Mouse (Mus musculus): ENCODE results near the gene Gm8237. TPM values are rescaled to one million over a fixed set of nuclear protein-coding genes. Genes with fewer than 3 reads are reported as not detected.
"Not testable (repeated sequence)": the region's sequence is repeated elsewhere in the genome, so short reads cannot be mapped to it uniquely, and the experiment has no call there.

Gene Gm8237
- not detected for polyA plus RNA-seq (2021)

DNA sequence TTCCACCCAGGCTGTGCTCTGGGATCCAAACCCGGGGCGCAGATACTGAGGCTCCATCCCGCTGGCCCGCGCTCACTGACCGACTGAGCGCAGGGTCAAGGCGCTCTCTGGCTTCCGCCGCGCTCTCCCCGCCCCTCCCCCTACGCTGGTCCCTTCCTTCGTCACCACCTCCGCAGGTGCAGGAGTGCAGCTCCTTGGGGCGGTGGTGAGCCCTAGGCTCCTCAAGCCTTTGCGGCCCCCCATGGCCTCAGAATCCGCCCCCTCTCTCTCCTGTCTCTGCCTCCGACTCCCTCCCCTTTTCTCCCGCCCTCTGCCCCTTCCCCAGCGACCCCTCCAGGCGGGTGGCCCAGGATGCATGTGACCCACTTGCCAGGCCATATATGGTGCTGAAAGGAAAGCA is at the start of gene Gm8237:
Gene Gm8237 (minus strand): TSS at position 142 of the 400 bp plus-strand sequence.
- H3K27me3 ChIP-seq; ATAC-seq; POLR2A ChIA-PET; DNase-seq (ENCODE audit: low read depth, low spot score); CTCF ChIA-PET; in situ Hi-C loops (cut with MboI; ENCODE audit: low pct_unique_long_range_greater_than_20kb): not testable (repeated sequence)

DNA sequence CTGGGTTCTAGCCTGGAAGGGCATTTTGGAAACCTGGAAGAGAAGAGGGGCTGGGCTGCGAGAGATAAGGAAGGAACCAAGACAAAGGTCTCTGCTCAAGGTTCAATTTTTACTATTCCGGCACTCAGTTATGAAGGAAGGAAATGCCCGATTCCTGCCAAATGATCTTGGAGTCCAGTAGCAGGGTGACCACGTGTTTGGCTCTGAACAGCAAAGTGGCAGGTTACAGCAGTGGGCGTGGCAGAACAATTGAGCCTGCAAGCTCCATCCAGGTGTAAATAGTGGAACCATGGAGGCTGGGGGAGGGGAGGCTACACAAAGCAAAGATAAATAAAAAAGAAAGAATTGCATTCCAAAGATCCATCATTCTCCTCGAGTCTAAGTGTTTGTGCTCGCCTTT is 43.1 kb upstream of the Gm8237 start:
- CTCF ChIA-PET; POLR2A ChIA-PET; in situ Hi-C loops (cut with MboI; ENCODE audit: low pct_unique_long_range_greater_than_20kb); ATAC-seq; DNase-seq (ENCODE audit: low read depth, low spot score); H3K27me3 ChIP-seq: not testable (repeated sequence)

DNA sequence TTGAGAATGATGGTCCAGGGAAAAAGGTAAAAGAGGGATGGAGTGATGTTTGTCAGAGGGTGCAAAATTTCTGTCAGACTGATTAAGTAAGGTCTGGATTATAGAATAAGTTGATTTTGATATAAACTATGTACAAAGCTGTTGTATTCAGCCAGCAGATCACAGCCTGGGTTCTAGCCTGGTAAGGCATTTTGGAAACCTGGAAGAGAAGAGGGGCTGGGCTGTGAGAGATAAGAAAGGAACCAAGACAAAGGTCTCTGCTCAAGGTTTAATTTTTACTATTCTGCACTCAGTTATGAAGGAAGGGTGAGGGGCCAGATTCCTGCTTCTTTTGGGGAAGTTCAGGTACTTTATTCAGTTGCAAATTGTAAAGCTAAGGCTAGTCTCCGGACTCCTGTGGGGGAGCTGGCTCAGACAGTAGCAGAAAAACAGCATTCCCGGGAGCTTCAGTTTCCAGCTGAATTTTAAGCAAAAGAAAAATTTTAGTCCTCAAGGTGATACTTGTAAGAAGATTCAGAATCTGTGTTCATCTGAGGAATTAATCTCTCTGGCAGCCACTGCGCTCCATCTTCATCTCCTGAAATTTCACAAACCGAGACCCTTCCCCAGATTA is 38.3 kb upstream of the Gm8237 start:
- POLR2A ChIA-PET; DNase-seq (ENCODE audit: low read depth, low spot score); H3K27me3 ChIP-seq; CTCF ChIA-PET; in situ Hi-C loops (cut with MboI; ENCODE audit: low pct_unique_long_range_greater_than_20kb); ATAC-seq: not testable (repeated sequence)

DNA sequence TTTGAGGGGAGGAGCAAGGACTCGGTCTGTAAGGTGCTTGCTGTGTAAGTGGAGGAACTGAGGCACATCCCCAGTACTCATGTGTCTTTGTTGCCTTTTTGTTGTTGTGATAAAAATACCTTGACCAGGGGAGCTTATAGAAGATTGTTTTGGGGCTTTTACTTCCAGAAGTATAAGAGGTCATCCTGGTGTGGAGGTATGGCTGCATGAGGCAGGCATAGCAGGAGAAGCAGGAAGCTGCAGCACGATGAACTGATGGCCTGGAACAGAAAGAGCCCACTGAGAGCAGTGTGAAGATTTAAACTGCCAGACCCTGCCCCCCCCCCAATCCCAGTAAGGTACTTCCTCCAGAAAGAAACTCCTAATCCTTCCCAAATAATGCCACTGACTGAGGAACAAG is 33.5 kb upstream of the Gm8237 start:
- POLR2A ChIA-PET; in situ Hi-C loops (cut with MboI; ENCODE audit: low pct_unique_long_range_greater_than_20kb); DNase-seq (ENCODE audit: low read depth, low spot score): not testable (repeated sequence)

DNA sequence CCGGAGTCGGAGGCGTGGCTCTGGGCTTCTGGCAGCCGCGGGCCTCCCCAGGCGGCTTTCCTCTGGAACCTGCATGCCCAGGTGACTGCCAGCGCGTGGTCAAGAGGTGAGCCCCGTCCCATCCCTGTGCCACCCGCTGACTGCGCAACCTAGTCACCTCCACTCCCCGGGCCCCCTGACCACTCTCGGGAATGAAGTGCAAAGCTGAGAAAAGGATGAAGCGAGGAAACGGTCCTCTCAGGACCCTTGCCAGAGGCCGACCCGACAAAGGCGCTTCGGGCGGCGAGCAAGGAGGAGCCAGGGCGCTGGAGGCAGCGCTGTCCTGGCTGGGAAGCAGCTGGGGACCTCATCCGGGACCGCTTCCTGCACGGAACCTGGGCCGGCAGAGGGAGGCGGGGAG is 391 bp downstream of the Gm8237 start:
- POLR2A ChIA-PET; in situ Hi-C loops (cut with MboI; ENCODE audit: low pct_unique_long_range_greater_than_20kb); DNase-seq (ENCODE audit: low read depth, low spot score); H3K27me3 ChIP-seq; ATAC-seq; CTCF ChIA-PET: not testable (repeated sequence)

More for the DNA sequence above, 33.5 kb upstream of the Gm8237 start:
- ATAC-seq, H3K27me3 ChIP-seq, CTCF ChIA-PET: not testable (repeated sequence)

DNA sequence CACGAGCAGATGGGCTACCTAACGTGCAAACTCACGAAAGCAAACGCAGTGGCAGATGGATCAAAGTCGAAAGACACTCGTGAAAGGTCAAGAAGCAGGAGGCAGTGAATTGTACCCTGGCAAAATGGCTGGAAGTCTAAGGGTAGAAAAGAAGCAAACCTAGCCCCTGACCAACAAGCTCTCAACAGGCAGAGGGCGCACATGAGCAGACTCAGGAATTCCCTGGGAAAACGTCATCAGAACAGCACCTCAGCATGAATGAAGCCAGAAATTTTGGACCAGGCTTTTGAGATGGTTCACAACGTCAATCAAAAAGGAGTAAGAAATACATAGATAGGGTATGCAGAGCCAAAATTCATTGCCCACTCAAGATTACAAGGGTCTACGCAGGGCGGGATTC is 1.0 kb downstream of the Gm8237 start:
- in situ Hi-C loops (cut with MboI; ENCODE audit: low pct_unique_long_range_greater_than_20kb); POLR2A ChIA-PET; ATAC-seq; H3K27me3 ChIP-seq; DNase-seq (ENCODE audit: low read depth, low spot score); CTCF ChIA-PET: not testable (repeated sequence)
- TF ChIP-seq CTCF (IDR thresholded peaks at IDR 0.05): peak; percentile 12

DNA sequence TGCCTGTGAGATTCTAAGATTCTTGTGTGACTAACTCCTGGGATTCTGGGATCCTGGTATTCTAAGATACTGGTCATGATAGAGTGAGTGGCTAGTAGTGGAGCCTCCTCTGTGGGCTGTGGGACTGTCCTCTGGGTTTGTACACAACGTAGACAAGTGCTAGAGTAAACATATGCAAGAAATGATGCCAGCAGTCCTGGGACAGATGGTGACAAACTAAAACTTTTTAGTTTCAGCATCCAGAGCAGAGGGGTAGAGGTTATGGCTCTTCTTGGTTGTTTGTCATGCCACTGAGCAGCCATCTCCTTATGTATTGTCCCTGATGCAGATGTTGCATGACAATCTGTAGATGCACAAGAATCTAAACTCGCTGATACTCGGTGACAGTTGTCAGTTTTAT is 24.3 kb downstream of the Gm8237 start:
- CTCF ChIA-PET; ATAC-seq; H3K27me3 ChIP-seq; DNase-seq (ENCODE audit: low read depth, low spot score); in situ Hi-C loops (cut with MboI; ENCODE audit: low pct_unique_long_range_greater_than_20kb); POLR2A ChIA-PET: not testable (repeated sequence)

DNA sequence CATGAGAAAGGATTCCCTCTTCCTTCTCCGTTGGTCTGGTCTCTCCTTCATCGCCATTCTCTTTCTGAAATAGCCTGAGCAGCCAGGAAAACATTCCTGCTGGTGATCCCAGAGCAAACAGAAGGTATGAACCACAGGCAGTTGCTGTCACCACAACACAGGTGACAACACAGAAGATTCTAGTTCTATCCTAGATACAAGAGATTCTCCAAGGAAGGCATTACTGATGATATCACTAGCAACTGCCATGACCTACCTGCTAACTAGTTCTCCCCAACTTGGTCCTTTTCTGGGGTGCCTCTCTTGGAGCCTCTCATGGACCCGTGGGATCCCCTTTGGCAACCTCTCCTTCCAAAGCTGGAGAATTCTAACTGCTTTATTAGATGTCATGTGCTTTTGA is 50.0 kb downstream of the Gm8237 start, which contains the start of gene Gm3424:
Gene Gm3424 (minus strand): TSS at position 101 of the 400 bp plus-strand sequence.
- DNase-seq (ENCODE audit: low read depth, low spot score); ATAC-seq; H3K27me3 ChIP-seq; CTCF ChIA-PET; in situ Hi-C loops (cut with MboI; ENCODE audit: low pct_unique_long_range_greater_than_20kb); POLR2A ChIA-PET: not testable (repeated sequence)

DNA sequence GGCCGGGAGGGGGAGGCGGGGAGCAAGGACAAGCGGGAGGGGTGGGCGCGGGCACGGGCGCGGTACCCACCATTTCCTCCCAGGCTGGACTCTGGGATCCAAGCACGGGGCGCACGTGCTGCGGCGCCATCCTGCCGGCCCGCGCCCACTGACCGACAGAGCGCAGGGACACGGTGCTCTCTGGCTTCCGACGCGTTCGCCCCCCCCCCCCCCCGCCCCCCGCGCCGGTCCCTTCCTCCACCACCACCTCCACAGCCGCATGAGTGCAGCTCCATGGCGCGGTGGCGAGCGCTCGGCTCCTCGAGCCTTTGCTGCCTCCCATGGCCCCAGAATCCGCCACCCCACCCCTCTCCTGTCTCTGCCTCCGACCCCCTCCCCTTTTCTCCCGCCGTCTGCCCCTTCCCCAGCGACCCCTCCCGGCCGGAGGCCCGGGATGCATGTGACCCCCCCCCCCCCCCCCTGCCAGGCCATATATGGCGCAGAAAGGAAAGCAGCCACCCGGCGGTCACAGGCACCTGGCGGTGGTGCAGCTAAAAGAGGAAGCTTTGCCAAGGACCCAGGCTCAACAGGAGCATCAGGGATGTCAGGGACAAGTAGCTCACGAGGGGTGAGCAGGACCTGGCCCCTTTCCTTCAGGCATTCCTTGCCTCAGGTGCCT is 67.4 kb downstream of the Gm8237 start:
- POLR2A ChIA-PET; CTCF ChIA-PET; H3K27me3 ChIP-seq; ATAC-seq; DNase-seq (ENCODE audit: low read depth, low spot score); in situ Hi-C loops (cut with MboI; ENCODE audit: low pct_unique_long_range_greater_than_20kb): not testable (repeated sequence)

Other genes starting within 250 kb of the Gm8237 start
- not detected for gene Gm8265, start 247.4 kb downstream of the Gm8237 start, polyA plus RNA-seq (2021)
- not detected for gene Gm9603, start 192.9 kb downstream of the Gm8237 start, polyA plus RNA-seq (2021)
- not detected for gene Gm3373, start 138.8 kb downstream of the Gm8237 start, polyA plus RNA-seq (2021)
- gene Gm3383, start 72.4 kb downstream of the Gm8237 start, polyA plus RNA-seq (2021): not detected
- not detected for gene Gm3424, start 50.1 kb downstream of the Gm8237 start, polyA plus RNA-seq (2021)
- gene Gm3248, start 81.4 kb upstream of the Gm8237 start, polyA plus RNA-seq (2021): not detected
- not detected for gene Gm3453, start 98.8 kb upstream of the Gm8237 start, polyA plus RNA-seq (2021)
- gene Gm6337, start 177.9 kb upstream of the Gm8237 start, polyA plus RNA-seq (2021): not detected
- 0.23 TPM for gene Gm8206, start 213.6 kb upstream of the Gm8237 start, polyA plus RNA-seq (2021)
- gene Gm3468, start 228.3 kb upstream of the Gm8237 start, polyA plus RNA-seq (2021): 0.55 TPM
- gene Gm3476, start 245.4 kb upstream of the Gm8237 start, polyA plus RNA-seq (2021): not detected

All from Patski (cell line).